Mouse (Mus musculus) adrenal gland, adult (tissue): ENCODE results near the gene 2810021J22Rik.
"Not testable (repeated sequence)": the region's sequence is repeated elsewhere in the genome, so short reads cannot be mapped to it uniquely, and the experiment has no call there.

Experiments
- DNase-seq, 2 experiments: peaks; one replicate each; pipeline ENCODE4 v3.0.0; 2022 to 2023; ENCODE audit warnings: low spot score in 1 of 2; ENCODE audit not compliant: inconsistent age in 2 of 2

The 2810021J22Rik gene

GRCm38 (mm10) chr11:58867039-58867953 is at the start of gene 2810021J22Rik:
TSS of gene 2810021J22Rik (plus strand) at chr11:58867216.
- peak; percentile 85 to 94 for DNase-seq

- DNase-seq: not testable (repeated sequence)
Measured at GRCm38 (mm10) chr11:58828937-58829336, 38.1 kb upstream of the 2810021J22Rik start, which contains the start of gene Olfr312. TSS of gene Olfr312 (plus strand) at chr11:58829237.

- no peak for DNase-seq
Measured at GRCm38 (mm10) chr11:58829764-58830163, 37.3 kb upstream of the 2810021J22Rik start.

- DNase-seq: not testable (repeated sequence)
Measured at GRCm38 (mm10) chr11:58832541-58832940, 34.5 kb upstream of the 2810021J22Rik start.

- not testable (repeated sequence) for DNase-seq
Measured at GRCm38 (mm10) chr11:58838951-58839350, 28.1 kb upstream of the 2810021J22Rik start, which contains the start of gene Olfr311. TSS of gene Olfr311 (plus strand) at chr11:58839251.

- DNase-seq: peak; percentile 90 to 99
Measured at GRCm38 (mm10) chr11:58846919-58847461, 20.0 kb upstream of the 2810021J22Rik start, which contains the start of gene Gm12258. TSS of gene Gm12258 (plus strand) at chr11:58847158.

GRCm38 (mm10) chr11:58847636-58848035 is 19.4 kb upstream of the 2810021J22Rik start:
- DNase-seq: no peak

GRCm38 (mm10) chr11:58849731-58850130 is 17.3 kb upstream of the 2810021J22Rik start:
- DNase-seq: no peak

GRCm38 (mm10) chr11:58860744-58861143 is 6.3 kb upstream of the 2810021J22Rik start:
- DNase-seq: no peak

- peak in 1 of 2 experiments; percentile 27 for DNase-seq
Measured at GRCm38 (mm10) chr11:58867954-58868330, 926 bp downstream of the 2810021J22Rik start.

GRCm38 (mm10) chr11:58870961-58871360 is 3.9 kb downstream of the 2810021J22Rik start:
- DNase-seq: peak; percentile 44 to 46

- DNase-seq: no peak
Measured at GRCm38 (mm10) chr11:58883756-58884155, 16.7 kb downstream of the 2810021J22Rik start.

- no peak for DNase-seq
Measured at GRCm38 (mm10) chr11:58890511-58890910, 23.5 kb downstream of the 2810021J22Rik start.

- DNase-seq: no peak
Measured at GRCm38 (mm10) chr11:58894456-58894855, 27.4 kb downstream of the 2810021J22Rik start.

GRCm38 (mm10) chr11:58897485-58897884 is 30.5 kb downstream of the 2810021J22Rik start:
- DNase-seq: no peak

- DNase-seq: no peak
Measured at GRCm38 (mm10) chr11:58901080-58901479, 34.1 kb downstream of the 2810021J22Rik start.

- DNase-seq: peak; percentile 96 to 99
Measured at GRCm38 (mm10) chr11:58903511-58904409, 36.7 kb downstream of the 2810021J22Rik start, which contains the start of gene Zfp39. TSS of gene Zfp39 (minus strand) at chr11:58904225.

GRCm38 (mm10) chr11:58904410-58904718 is 37.3 kb downstream of the 2810021J22Rik start:
- no peak for DNase-seq

- peak; percentile 18 to 53 for DNase-seq
Measured at GRCm38 (mm10) chr11:58904838-58905237, 37.8 kb downstream of the 2810021J22Rik start.

- no peak for DNase-seq
Measured at GRCm38 (mm10) chr11:58913776-58914175, 46.8 kb downstream of the 2810021J22Rik start.
